Mouse (Mus musculus) lung, postnatal 14 days (tissue): ENCODE data around the gene Itga6.
"Not testable (repeated sequence)": the region's sequence is repeated elsewhere in the genome, so short reads cannot be mapped to it uniquely, and the experiment has no call there.

ENCODE experiments used
- DNase-seq: peaks from one replicate; pipeline ENCODE4 v3.0.0; 2021

Itga6 gene

DNA sequence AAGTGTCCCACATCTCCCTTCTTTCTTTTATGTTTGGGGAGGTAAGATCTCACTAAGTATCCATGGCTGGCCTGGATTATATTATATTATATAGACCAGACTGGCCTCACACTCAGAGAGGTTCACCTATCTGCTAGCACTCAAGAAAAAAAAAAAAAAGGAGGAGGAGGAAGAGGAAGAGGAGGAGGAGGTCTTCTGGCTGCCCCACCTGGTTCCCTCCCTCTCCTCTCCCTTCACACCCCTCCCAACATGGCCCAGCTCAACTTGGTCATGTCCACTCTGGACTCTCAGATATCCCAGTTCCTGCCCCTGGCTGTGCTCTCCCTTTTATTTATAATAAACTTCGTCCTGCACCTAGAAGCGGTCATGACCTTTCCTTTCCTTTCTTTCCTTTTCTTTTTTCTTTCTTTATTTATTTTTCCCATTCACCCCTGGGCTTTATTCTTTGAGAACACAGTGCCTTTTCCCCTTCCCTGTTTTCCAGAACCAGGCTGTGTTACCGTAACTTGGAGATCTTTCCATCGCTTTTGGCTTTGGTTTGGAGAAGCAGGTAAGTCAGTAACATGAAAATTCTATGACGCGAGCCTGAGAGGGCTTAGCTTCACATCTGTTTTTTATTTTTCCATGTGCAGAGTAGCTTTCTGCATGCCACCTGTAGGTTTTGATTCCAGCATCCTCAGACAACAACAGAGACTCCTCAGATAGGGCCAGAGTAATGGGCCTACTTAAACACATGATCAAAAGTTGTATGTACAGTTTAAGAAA, at the start of gene Itga6:
Gene Itga6, plus strand, starts transcription at position 7 of the 765 bp plus-strand sequence.
- no peak for DNase-seq

DNA sequence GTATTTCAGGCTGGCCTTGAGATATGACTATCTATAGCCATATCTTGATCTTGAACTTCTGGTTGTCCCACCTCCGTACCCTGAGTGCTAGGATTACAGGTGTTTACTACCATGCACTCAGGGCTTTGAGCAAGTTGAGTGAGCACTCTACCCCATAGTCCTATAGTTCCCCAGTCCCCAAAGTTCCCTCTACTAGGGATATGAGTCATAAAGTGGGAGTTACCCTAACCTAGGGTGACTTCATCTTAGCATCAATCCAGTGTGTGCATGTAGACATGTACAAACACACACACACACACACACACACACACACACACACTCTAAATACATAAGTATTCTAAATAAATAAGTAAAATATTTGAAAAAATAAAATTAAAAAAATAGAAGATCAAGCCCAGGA, 48.6 kb upstream of the Itga6 start:
- no peak for DNase-seq

DNA sequence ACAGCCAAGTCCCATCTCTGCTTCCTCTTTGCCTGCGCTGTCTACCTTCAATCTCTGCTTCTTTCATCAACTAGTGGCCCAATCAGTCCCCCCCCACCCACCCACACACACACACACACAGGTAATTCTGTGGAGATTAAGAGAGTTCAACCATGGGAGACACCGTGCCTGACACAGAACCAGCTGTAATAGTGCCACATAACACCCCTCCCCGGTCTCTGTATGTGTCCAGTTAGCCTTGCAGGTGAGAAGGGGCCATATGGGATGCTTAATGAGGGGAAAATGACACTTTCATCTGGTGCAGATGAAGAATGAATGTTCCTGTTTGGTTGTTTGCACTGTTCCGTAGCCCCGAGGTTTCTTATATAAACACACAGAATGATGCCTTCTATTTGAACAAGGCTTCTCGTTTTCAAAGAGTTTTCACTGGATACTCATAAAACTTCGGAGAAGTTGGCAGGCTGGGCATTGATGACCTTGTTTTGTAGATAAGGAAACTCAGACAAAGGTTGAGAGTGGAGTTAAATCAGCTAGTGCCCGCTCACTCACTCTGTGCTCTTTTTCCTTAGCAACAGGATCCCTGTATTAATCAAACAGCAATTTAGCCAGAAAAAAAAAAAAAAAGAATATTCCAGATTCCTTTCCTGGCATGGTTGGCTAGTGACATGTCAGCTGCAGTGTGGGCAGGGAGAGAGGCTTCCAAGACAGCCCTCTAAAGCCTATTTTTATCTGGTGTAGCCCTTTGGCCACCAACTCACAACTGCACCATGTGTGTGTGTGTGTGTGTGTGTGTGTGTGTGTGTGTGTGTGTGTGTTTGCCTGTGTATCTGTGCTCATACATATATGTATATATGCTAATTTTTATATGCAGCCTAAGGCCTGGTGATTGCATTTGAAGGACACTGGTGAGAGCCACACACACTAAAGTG, 47.7 kb upstream of the Itga6 start:
- DNase-seq = no peak

DNA sequence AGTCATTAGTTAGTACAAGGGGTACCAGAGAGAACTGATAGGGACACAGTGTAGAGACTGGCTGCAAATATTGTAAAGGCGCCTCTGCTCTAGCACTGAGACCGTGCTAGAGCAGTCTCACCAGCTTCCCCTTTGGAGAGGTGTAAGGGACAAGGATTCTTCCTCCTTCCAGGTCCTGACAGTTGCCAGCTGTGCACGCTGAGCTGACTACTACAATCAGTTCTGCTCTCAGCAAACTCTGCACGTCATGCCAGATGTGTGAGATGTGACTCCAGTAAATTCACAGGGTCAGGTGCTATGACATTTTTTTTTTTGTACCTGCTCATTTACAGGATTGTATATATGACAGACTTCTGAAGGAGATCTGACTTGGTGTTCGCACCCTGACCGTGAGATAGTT, 47.0 kb upstream of the Itga6 start:
- DNase-seq = no peak

DNA sequence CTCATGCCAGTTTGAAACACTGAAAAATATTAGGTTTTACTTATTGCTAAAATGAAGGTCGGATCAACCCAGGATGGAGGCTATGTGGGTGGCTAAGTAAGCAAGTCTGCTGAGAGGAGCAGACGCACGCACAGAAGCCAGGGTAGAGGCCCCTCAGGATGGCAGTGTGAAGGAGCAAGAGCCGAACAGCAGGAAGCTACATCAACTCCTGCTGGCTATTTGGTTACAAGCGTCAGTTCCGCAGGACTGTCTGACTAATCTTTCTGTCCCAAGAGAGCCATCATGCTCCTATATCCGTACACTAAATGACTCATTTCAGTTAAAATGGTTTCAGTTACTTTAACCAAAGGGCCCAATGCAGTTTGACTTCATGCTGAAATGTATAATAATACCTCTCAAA, 46.5 kb upstream of the Itga6 start:
- no peak for DNase-seq

DNA sequence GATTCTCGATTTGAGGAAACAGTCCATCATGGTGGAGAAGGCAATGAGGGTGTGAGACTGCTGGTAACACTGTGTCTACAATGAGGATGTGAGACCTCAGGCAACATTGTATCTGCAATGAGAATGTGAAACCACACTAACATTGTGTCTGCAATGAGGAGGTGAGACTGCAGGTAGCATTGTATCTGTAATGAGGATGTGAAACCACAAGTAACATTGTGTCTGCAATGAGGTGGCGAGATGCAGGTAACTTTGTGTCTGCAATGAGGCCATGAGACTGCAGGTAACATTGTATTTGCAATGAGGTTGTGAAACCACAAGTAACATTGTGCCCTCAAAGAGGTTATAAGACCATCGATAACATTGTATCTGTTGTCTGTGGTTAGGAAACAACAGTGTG, 44.1 kb upstream of the Itga6 start:
- DNase-seq = no peak

DNA sequence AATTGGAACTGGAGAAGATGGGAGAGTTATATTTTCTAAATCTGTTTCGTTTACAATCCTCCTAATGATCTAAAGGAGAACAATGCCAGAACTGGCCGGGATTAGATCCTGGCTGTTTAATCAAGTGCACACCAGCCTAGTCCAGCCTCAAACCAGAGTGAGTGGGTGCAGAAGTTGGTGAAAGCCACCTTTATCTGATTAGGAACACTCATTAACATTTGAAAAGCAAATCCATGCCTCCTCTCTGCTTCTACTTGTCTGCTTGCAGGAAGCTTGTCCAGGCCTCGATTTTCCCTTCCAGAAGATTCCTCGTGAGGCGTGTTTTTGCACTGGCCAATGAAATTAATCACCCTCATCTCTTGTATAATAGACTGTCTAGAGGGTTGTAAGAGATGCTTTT, 41.1 kb upstream of the Itga6 start:
- no peak for DNase-seq

DNA sequence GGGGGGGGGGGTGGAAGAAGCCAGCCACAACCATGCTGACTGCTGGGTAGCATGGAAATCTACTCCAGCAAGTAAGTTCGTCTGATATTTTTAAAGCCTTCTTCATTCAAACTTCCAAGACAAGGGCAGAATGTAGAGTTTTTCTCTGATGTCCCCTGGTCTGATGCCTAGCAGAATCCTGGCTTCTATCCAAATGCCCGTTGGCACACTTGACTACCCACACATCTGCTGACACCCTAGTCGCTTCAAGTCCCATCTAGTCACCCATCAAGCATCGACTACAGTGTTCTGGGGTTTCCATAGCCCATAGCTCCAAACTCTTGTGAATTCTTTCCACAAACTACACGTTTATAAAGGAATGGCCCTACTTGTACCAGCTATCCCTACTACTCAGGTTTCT, 36.5 kb upstream of the Itga6 start:
- DNase-seq = no peak

DNA sequence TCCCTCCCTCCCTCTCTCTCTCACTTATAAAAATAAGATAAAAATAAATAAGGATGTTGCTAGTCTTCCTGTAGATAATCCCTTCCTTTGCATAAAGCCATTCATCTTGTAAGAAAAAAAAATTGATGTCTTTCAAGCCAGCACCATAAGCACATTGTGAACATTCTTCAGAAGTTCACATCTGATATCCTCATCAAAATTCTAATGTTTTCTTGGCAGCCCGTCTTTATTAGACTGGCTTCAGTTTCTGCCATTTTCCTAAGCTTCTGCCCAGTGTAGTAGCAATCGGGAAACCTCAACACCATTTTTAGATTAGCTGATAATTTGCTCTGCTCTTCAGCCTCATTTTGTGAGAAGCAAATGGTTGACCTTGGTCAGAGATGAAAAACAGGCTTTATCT, 33.8 kb upstream of the Itga6 start:
- DNase-seq = no peak

DNA sequence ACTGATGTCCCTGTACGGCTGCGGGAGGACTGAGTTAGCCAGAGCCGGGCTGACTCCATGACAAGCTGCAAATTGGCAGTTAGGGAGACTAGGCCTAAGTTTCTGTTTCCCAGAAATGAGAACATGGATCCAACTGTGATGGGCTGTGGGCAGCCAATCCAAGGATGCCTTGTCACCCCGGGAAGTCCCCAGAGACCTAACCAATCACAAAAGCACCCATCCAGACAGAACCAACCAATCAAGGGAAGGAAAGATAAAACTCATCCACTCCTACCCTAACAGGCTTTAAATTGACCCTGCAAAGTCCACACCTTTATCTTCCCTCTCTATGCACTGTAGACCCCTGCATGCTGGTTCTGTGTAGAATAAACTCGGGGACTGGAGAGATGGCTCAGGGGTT, 31.0 kb upstream of the Itga6 start:
- no peak for DNase-seq

DNA sequence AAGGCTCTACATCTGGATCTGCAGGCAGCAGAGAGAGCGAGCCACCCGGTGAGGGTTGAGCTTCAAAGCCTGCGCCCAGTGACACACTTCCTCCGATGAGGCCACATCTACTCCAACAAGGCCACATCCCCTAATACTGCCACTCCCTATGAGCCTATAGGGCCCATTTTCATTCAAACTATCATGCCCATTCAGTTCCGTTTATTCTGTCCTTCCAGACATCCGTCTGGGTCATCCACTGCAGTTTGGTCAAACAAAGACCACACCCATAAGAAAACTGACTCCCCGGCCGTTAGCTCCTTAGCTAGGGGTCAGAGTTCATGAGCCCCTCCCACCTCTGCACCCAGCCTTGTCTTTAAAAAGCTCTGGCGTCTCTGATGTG, 26.4 kb upstream of the Itga6 start:
- DNase-seq = no peak

DNA sequence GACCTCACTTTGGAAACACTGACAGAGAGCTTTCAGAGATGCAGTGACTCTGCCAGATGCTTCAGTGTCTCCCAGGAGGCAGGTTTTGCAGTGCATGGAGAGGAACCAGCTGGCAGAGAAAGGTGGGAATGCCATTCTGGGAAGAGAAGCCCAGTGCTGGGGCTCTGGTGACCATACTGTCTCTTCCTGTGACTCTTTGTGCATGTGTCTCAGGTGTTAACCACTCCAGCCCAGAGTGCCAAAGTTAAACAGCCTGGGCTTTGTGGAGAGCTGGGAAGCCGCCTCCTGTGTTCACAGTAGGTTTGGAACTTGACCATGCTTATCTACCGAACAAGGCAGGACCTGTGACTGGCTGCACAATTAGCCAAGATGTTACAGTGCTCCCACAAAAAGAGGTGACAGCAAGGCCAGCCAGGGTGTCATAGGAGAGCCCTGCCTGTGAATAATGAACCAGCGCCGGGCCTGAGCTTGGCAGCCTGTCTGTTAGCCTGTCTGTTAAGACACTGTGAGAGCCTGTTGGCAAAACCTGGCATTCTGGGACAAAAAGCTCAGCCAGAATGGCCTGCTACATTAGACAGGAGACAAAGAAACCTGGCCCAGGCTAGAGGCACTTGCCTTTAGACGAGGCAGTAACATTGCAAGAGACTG, 25.9 kb upstream of the Itga6 start:
- no peak for DNase-seq

DNA sequence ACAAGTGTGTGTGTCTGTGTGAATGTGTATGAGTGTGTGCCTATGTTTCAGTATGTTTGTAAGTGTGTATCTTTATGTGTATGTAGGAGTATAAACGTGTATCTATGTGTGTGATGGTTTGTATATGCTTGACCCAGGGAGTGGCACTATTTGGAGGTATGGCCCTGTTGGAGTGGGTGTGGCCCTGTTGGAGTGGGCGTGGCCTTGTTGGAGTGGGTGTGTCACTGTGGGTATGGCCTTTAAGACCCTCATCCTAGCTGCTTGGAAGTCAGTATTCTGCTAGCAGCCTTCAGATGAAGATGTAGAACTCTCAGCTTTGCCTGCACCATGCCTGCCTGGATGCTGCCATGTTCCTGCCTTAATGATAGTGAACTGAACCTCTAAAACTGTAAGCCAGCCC, 24.9 kb upstream of the Itga6 start:
- not testable (repeated sequence) for DNase-seq

DNA sequence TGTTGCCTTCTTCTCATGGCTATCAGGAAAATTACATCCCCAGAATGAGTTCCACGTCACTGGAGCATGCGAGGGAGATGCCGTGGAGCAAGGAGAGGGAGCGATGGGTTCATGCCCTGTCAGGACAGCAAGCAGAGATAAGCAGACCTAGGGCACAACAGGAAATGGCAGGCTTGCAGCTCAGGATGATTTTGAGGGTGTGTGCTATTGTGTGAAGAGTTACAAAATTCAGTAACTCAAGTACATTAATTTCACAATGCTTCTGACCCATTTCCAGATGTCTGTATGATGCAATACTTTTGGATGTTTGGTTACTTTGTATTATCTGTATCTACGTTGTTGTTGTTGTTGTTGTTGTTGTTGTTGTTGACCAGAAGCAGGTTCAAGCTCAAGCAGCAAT, 22.5 kb upstream of the Itga6 start:
- no peak for DNase-seq

DNA sequence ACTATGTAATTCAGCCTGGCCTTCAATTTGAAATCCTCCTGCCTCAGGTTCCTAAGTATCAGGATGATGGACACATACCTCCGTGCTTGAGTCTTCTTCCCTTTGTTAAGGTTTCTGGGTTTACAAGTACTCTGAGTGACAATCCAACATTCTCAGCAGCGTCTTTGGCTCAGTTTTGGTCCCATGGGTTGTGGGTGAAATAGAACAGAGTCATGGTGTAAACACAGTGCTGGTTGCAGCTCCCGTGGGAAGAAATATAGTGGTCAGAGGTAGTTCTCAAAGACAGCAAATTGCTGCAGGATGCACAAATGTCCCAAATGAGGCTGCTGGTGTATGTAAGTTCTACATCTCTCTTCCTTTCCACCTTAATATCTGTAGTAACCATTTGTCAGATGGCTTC, 21.8 kb upstream of the Itga6 start:
- DNase-seq = no peak

DNA sequence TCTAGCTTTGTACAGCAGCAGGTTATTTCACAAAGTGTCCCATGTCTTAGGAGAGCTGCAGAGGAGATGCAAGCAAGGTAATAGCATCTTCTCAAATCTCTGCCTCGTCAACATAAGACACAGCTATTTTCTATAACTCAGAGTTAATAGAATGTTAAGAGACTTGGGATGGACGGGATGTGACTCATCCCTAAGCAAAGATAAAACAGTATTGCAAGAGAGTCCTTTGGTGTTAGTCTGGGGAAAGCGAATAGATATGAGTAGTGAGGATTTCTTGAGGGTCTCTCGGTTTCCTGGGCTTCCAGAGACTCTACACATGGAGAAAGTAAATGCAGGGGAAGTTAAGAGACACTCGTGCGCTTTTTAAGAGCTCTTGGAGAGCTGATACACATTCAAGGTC, 21.4 kb upstream of the Itga6 start:
- no peak for DNase-seq

DNA sequence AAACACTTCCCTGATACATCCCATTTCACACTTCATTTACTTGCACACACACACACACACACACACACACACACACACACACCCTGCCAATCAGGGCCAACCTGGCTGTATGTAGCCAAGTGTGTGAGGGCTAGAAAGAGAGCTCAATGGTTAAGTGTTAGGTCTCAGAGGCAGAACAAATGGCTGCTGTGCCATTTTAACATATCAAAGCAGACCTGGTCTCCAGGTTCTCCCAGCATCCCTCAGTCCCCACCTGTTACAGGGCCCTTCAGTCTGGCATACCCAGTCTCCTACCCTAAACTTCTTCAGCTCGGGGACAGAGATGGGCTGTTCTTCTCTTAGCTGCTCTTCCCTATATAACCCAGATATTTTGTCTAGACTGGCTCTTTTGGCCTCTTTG, 20.0 kb upstream of the Itga6 start:
- DNase-seq = no peak

DNA sequence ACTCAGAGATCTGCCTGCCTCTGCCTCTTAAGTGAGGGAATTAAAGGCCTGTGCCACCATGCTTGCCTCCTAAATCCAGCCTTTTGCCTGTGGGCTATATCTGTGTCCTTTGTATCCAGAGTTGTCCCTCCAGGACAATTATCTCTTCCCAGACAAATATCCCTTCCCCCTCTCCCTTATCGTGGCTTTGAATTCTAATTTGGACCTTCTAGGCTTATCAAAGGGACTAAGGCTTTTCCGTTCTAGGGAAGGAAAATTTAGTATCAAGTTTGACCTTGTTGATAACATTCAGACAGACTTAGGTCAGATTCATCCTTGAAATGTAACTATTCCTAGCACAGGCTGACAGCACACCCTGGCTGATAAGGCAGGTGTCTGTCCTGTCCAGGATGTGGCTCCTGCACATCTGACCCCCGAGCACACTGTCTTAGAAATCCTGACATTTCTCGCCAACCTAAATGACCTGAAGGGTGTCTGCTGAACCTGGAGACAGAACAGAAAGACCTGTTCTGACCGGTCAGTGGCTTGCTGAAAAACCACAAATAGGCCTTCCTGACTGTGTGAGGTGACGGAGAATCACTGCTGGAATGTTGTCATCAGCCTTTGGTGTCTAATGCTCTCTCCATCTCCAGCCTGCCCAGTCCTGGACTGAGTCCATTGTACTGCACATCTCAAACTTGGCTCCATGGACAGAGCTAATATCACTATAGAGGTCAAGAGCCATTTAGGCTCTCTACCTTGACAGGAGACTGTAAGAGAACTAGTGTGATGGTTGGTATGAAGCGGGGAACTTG, 18.3 kb upstream of the Itga6 start:
- DNase-seq = no peak

DNA sequence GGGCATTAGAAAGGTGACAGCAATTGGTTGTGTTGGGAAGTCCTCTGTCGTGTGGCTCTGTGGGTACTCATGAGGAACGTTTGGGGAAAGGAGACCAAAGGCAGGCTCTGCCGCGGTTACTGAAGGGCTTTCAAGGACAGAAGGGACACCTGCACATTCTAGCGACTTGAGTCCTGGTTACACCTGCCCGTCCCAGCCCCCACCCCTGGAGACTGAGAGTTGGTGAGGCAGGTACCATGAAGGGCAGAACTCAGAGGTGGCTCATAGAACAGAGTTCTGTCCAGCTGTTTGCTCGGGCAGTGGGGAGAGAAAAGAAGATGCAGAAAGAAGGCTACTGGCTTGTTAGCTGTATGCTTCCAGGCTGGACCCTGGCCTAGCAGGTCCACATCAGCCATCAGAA, 17.1 kb upstream of the Itga6 start:
- DNase-seq = no peak

DNA sequence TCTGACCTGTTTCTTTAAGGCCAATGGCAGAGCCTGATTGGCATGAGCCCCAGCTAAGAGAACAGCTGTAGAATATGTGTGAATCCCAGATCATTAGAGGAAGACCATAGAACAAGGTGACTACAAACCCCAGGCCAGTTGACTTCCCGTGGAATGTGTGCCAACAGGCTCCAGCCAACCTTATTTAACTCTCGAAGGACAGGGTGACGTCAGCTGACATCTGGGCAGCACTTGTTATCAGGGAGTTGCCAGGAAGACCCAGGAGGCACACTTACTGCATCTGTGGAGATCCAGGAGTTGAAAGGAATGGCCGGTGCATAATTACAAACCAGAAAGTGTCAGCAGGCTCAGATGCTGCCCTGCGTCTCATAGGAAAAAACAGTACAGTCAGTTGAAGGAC, 16.6 kb upstream of the Itga6 start:
- no peak for DNase-seq

DNA sequence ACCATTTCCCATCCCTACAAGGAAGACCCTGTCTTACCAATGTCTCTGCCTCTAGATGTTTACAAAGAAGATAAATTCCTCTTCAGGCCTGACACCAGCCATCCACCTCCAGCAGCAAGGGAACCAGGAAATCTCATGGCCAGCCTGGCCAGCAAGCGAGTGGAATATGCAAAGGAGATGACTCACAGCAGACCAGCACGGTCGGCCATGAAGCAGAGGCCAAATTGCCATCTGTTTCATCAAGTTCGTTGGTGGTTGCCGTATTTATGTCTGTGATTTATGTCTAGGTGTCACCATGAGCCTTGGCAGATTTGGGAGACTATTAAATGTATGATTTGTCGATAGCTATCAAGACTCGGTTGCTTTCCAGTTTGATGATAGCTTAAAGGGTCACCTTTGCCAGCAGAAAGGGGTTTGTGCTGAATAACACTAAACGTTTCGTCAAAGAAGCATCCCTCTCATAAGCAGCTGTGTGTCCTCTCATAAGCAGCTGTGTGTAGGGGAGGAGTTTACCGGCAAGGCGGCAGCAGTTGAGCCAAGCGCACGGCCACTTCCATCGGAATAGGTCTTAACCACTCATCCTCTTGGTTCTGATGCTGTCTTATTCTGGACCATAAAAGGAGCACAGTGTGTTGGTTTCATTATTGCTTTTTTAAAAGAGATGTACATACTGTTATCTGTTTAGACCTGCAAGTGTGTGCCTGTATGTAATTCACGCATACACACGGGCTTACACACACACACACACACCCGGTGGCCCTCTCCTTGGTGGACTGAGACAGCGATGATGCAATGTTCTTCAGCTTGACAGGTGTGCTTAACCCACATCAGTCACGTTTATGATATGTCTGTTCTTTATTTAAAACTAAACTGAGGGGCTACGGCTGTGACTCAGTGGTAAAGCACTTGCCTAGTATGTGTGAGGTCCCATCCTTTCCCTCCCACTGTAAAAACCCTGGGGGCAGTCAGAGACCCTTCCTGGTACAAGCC, 14.5 kb upstream of the Itga6 start:
- DNase-seq = no peak
